Comparison of ENCODE assay signal across 31 mouse cellular contexts in genomic region chr7:98353616-98354015, GRCm38 (mm10). TPM values are rescaled to one million over a fixed set of nuclear protein-coding genes. Genes with fewer than 3 reads are reported as not detected.
DNase-seq lines count a peak whose midpoint lies in the region; ATAC-seq lines count a peak whose summit lies in the region.
"Had no signal": no experiment of that assay in that cellular context is flagged by ENCODE, and none has a peak within 500 bp of the region (broad histone marks: within the 10 kb centered on the region; RNA-seq: fewer than 3 reads in every experiment).

No protein-coding gene starts in this region.

- DNase-seq in cerebellum, postnatal 14 days = peak; percentile 38 to 46
- no peak for DNase-seq in cerebellum, adult 8-10 months
- no peak for DNase-seq in midbrain, embryonic 10.5 days (ENCODE audit: low spot score)
- no peak for DNase-seq in urinary bladder, postnatal 25 days (ENCODE audit: low spot score)
- DNase-seq in gastrocnemius, postnatal 25 days = no peak
- DNase-seq: adrenal gland, postnatal 10 days; cerebellum, adult 11 months; cerebellum, adult 9-11 months; gastrocnemius, postnatal 10 days; heart, adult 11 months; kidney, adult 2 months; kidney, postnatal 36 days; lung, adult 18-20 months; right cerebral cortex, postnatal 25 days had no signal

- H3K4me3 ChIP-seq in midbrain, embryonic 10.5 days = no peak overlapping the region
- no peak overlapping the region for H3K4me3 ChIP-seq in midbrain, embryonic 16.5 days (ENCODE audit: low read depth, low read length)
- no peak overlapping the region for H3K4me3 ChIP-seq in embryonic facial prominence, embryonic 13.5 days
- H3K4me3 ChIP-seq in limb, embryonic 13.5 days = no peak overlapping the region
- H3K4me3 ChIP-seq: erythroblast, embryonic 14.5 days; forebrain, embryonic 13.5 days; heart, embryonic 12.5 days; layer of hippocampus, adult 2 months; left cerebral cortex, adult 2 months; liver, embryonic 12.5 days; stomach, embryonic 15.5 days had no signal

- no peak for ATAC-seq in midbrain, embryonic 16.5 days
- ATAC-seq in embryonic facial prominence, embryonic 13.5 days (ENCODE audit: insufficient number of reproducible peaks, insufficient read depth, low FRiP score, low TSS enrichment, low read depth) = no peak
- no peak for ATAC-seq in limb, embryonic 13.5 days (ENCODE audit: low FRiP score, low read depth)
- ATAC-seq: hindbrain, embryonic 16.5 days; liver, embryonic 12.5 days had no signal

- no peaks in the 10 kb centered on the region for H3K9me3 ChIP-seq in midbrain, embryonic 10.5 days (replicated peaks)
- H3K9me3 ChIP-seq in midbrain, embryonic 16.5 days (replicated peaks; ENCODE audit: control insufficient read depth, low read length, poor library complexity, severe bottlenecking) = no peaks in the 10 kb centered on the region
- H3K9me3 ChIP-seq in embryonic facial prominence, embryonic 13.5 days = no peaks in the 10 kb centered on the region
- H3K9me3 ChIP-seq in limb, embryonic 13.5 days = no peaks in the 10 kb centered on the region
- H3K9me3 ChIP-seq: forebrain, embryonic 13.5 days; heart, embryonic 12.5 days; liver, embryonic 12.5 days; stomach, embryonic 15.5 days had no signal

- 91% methylated on average over 5 of the region's 5 CpGs for WGBS in midbrain, embryonic 10.5 days
- WGBS in midbrain, embryonic 16.5 days = 86% methylated on average over 5 of the region's 5 CpGs
- WGBS in embryonic facial prominence, embryonic 13.5 days = 85% methylated on average over 5 of the region's 5 CpGs
- 80% methylated on average over 5 of the region's 5 CpGs for WGBS in limb, embryonic 13.5 days

- no peak overlapping the region for H3K4me2 ChIP-seq in midbrain, embryonic 16.5 days (ENCODE audit: low read length)
- peak overlapping the region; percentile 17; the same call in 1 of the 2 replicates for H3K4me2 ChIP-seq in embryonic facial prominence, embryonic 13.5 days
- peak overlapping the region; percentile 51; the same call in 1 of the 2 replicates for H3K4me2 ChIP-seq in limb, embryonic 13.5 days (replicated peaks)
- H3K4me2 ChIP-seq: forebrain, embryonic 13.5 days; heart, embryonic 12.5 days; liver, embryonic 12.5 days; stomach, embryonic 15.5 days had no signal

- H3K36me3 ChIP-seq in midbrain, embryonic 10.5 days = peaks cover 41% of the 10 kb centered on the region
- no peaks in the 10 kb centered on the region; the same call in 1 of the 2 replicates for H3K36me3 ChIP-seq in midbrain, embryonic 16.5 days (ENCODE audit: control insufficient read depth, insufficient read depth, low read length)
- H3K36me3 ChIP-seq in embryonic facial prominence, embryonic 13.5 days = peaks cover 36% of the 10 kb centered on the region
- peaks cover 43% of the 10 kb centered on the region for H3K36me3 ChIP-seq in limb, embryonic 13.5 days

- H3K27me3 ChIP-seq in midbrain, embryonic 10.5 days (ENCODE audit: low read depth, poor library complexity, severe bottlenecking) = no peaks in the 10 kb centered on the region
- H3K27me3 ChIP-seq in midbrain, embryonic 16.5 days (ENCODE audit: control insufficient read depth, insufficient read depth, low read depth, low read length) = no peaks in the 10 kb centered on the region
- H3K27me3 ChIP-seq in embryonic facial prominence, embryonic 13.5 days = no peaks in the 10 kb centered on the region
- no peaks in the 10 kb centered on the region for H3K27me3 ChIP-seq in limb, embryonic 13.5 days
- H3K27me3 ChIP-seq: CH12.LX; forebrain, embryonic 13.5 days; heart, embryonic 12.5 days; stomach, embryonic 15.5 days had no signal

- peak overlapping the region; percentile 78; the same call in 1 of the 2 replicates for H3K27ac ChIP-seq in midbrain, embryonic 10.5 days (replicated peaks)
- no peak overlapping the region for H3K27ac ChIP-seq in midbrain, embryonic 16.5 days (ENCODE audit: low read length)
- H3K27ac ChIP-seq in embryonic facial prominence, embryonic 13.5 days = peak overlapping the region; percentile 78
- H3K27ac ChIP-seq in limb, embryonic 13.5 days = peak overlapping the region; percentile 85
- H3K27ac ChIP-seq: forebrain, embryonic 13.5 days; layer of hippocampus, adult 2 months; left cerebral cortex, adult 2 months; liver, embryonic 12.5 days; macrophage; stomach, embryonic 15.5 days had no signal

- peaks cover 57% of the 10 kb centered on the region for H3K4me1 ChIP-seq in midbrain, embryonic 10.5 days
- peaks cover 9% of the 10 kb centered on the region; the same call in 1 of the 2 replicates for H3K4me1 ChIP-seq in midbrain, embryonic 16.5 days (ENCODE audit: control insufficient read depth, insufficient read depth, low read length)
- H3K4me1 ChIP-seq in embryonic facial prominence, embryonic 13.5 days = peaks cover 56% of the 10 kb centered on the region
- H3K4me1 ChIP-seq in limb, embryonic 13.5 days = peaks cover 55% of the 10 kb centered on the region

- no peak overlapping the region for H3K9ac ChIP-seq in midbrain, embryonic 16.5 days (ENCODE audit: low read depth, low read length)
- no peak overlapping the region for H3K9ac ChIP-seq in embryonic facial prominence, embryonic 13.5 days
- H3K9ac ChIP-seq in limb, embryonic 13.5 days = no peak overlapping the region
- H3K9ac ChIP-seq: forebrain, embryonic 13.5 days; heart, embryonic 12.5 days; liver, embryonic 12.5 days; stomach, embryonic 15.5 days had no signal

RNA-seq across cellular contexts. Expression of gene Tsku, which starts 7.5 kb away (rescaled TPM):
- 7.7 and 10.0 TPM in 2 replicates for polyA plus RNA-seq in midbrain, embryonic 10.5 days (2016; fragmentation: Nextera tagmentation; extraction: Ambion mirVana)
- polyA plus RNA-seq in midbrain, embryonic 16.5 days (2015; fragmentation: Nextera tagmentation; extraction: Ambion mirVana) = 7.0 and 8.0 TPM in 2 replicates
- polyA plus RNA-seq in embryonic facial prominence, embryonic 13.5 days (2015; fragmentation: Nextera tagmentation; extraction: Ambion mirVana) = 17.2 and 19.2 TPM in 2 replicates
- polyA plus RNA-seq in limb, embryonic 13.5 days (2015; fragmentation: Nextera tagmentation; extraction: Ambion mirVana) = 22.4 and 23.1 TPM in 2 replicates
- 1 to 10 TPM; 1.3 to 1.6 TPM for total RNA-seq in gastrocnemius, postnatal 25 days (2021)
- total RNA-seq: common myeloid progenitor, adult 5-6 weeks; hematopoietic stem cell, adult 5-6 weeks; megakaryocyte-erythroid progenitor cell, adult 5-6 weeks; monocyte, adult 5-6 weeks had no signal
- polyA plus RNA-seq: erythroblast, embryonic 14.5 days had no signal

RNA-seq across cellular contexts. Expression of gene Acer3, which starts 32.6 kb away (rescaled TPM):
- polyA plus RNA-seq in midbrain, embryonic 10.5 days (2016; fragmentation: Nextera tagmentation; extraction: Ambion mirVana) = 19.4 and 19.5 TPM in 2 replicates
- 20.6 and 22.5 TPM in 2 replicates for polyA plus RNA-seq in midbrain, embryonic 16.5 days (2015; fragmentation: Nextera tagmentation; extraction: Ambion mirVana)
- 31.8 and 32.9 TPM in 2 replicates for polyA plus RNA-seq in embryonic facial prominence, embryonic 13.5 days (2015; fragmentation: Nextera tagmentation; extraction: Ambion mirVana)
- polyA plus RNA-seq in limb, embryonic 13.5 days (2015; fragmentation: Nextera tagmentation; extraction: Ambion mirVana) = 33.7 and 34.7 TPM in 2 replicates
- total RNA-seq in gastrocnemius, postnatal 25 days (2021) = 1 to 10 TPM; 4.5 to 5.0 TPM

Comparison
In these comparisons a context has a peak if more than half of its experiments do, and no peak if none do; other contexts are left out.
1. DNase-seq: peak in cerebellum, postnatal 14 days (2 of 2); none in cerebellum, adult 8-10 months (single experiment), midbrain, embryonic 10.5 days (single experiment), urinary bladder, postnatal 25 days (single experiment) and gastrocnemius, postnatal 25 days (single experiment).